Mouse (Mus musculus) liver, embryonic 15.5 days (tissue): ENCODE data around the gene Ccnh. TPM values are rescaled to one million over a fixed set of nuclear protein-coding genes. Genes with fewer than 3 reads are reported as not detected.

Source experiments
- ATAC-seq: fragments of 200-750 bp; cut with Nextera tagmentation; 2 replicates; pipeline ENCODE4 v1.8.0; 2017; ENCODE audit warnings: moderate number of reproducible peaks, mild to moderate bottlenecking, moderate library complexity; ENCODE audit not compliant: insufficient read depth
- H3K27ac ChIP-seq: fragments of 300-500 bp; sonication (generic); replicated peaks from 2 replicates; pipeline ENCODE4 v1.5.1; 2015; ENCODE audit warnings: mild to moderate bottlenecking, inconsistent platforms
- H3K27me3 ChIP-seq: fragments of 300-500 bp; sonication (generic); 2 replicates; pipeline ENCODE4 v1.6.1; 2015; ENCODE audit warnings: mild to moderate bottlenecking, inconsistent platforms
- H3K36me3 ChIP-seq: fragments of 300-500 bp; sonication (generic); replicated peaks from 2 replicates; pipeline ENCODE4 v1.6.1; 2015; ENCODE audit warnings: moderate library complexity, mild to moderate bottlenecking, inconsistent platforms
- H3K4me1 ChIP-seq: fragments of 300-500 bp; sonication (generic); replicated peaks from 2 replicates; pipeline ENCODE4 v1.6.1; 2015; ENCODE audit warnings: inconsistent platforms
- H3K4me2 ChIP-seq: fragments of 300-500 bp; sonication (generic); 2 replicates; pipeline ENCODE4 v1.6.1; 2015; ENCODE audit warnings: moderate library complexity, mild to moderate bottlenecking, inconsistent platforms
- H3K4me3 ChIP-seq: fragments of 300-500 bp; sonication (generic); replicated peaks from 2 replicates; pipeline ENCODE4 v1.5.1; 2015; ENCODE audit warnings: mild to moderate bottlenecking, inconsistent platforms
- H3K9ac ChIP-seq: fragments of 300-500 bp; sonication (generic); 2 replicates; pipeline ENCODE4 v1.6.1; 2015; ENCODE audit warnings: moderate library complexity, mild to moderate bottlenecking, inconsistent platforms
- H3K9me3 ChIP-seq: fragments of 300-500 bp; sonication (generic); replicated peaks from 2 replicates; pipeline ENCODE4 v1.6.1; 2016; ENCODE audit warnings: inconsistent platforms
- WGBS: fragments of 180-500 bp; shearing (Covaris S2); methylation state at CpG from one replicate; pipeline ENCODE4 v1.1.7; 2015; ENCODE audit warnings: mixed read lengths; ENCODE audit not compliant: insufficient replicate concordance; 5-methylcytosine and 5-hydroxymethylcytosine counted together
- polyA plus RNA-seq: library from polyadenylated mRNA; unstranded; fragments of >200 nt; fragmentation: Nextera tagmentation; extraction: Ambion mirVana; gene quantifications from 2 replicates; pipeline ENCODE4 v1.2.1, GENCODE M21; 2015

The Ccnh gene
- polyA plus RNA-seq, 1 experiment from 2014 or later: 44.8 TPM

GRCm38 (mm10) chr13:85218656-85219055, 29.4 kb downstream of the Ccnh start:
- 45% methylated on average over 4 of the region's 4 CpGs for WGBS

GRCm38 (mm10) chr13:85238760-85239159, 49.6 kb downstream of the Ccnh start:
- Histone ChIP-seq H3K27me3 (no peaks in the 10 kb centered on the region), H3K4me1 (no peaks in the 10 kb centered on the region), H3K9ac (no peak overlapping the region), H3K36me3 (peaks cover 12% of the 10 kb centered on the region; the same call in 1 of the 2 replicates), H3K4me3 (no peak overlapping the region), H3K4me2 (no peak overlapping the region), H3K27ac (no peak overlapping the region), H3K9me3 (no peaks in the 10 kb centered on the region)
- 67% methylated on average over 7 of the region's 7 CpGs for WGBS
- no peak for ATAC-seq

More at GRCm38 (mm10) chr13:85218656-85219055, 29.4 kb downstream of the Ccnh start:
- no peaks in the 10 kb centered on the region for H3K9me3 ChIP-seq
- H3K4me3 ChIP-seq: no peak overlapping the region
- H3K36me3 ChIP-seq: peaks cover 18% of the 10 kb centered on the region; the same call in 1 of the 2 replicates
- H3K9ac ChIP-seq: no peak overlapping the region
- H3K27ac ChIP-seq: no peak overlapping the region
- no peaks in the 10 kb centered on the region for H3K27me3 ChIP-seq
- H3K4me2 ChIP-seq: no peak overlapping the region
- no peaks in the 10 kb centered on the region; the same call in 1 of the 2 replicates for H3K4me1 ChIP-seq
- no peak for ATAC-seq

Other genes with a start within 250 kb of the Ccnh start
- gene Rasa1, start 99.7 kb downstream of the Ccnh start, polyA plus RNA-seq: 10.9 and 12.1 TPM in 2 replicates